Mouse (Mus musculus): Measurements from ENCODE around the gene Cpsf4l.

Cpsf4l gene

DNA sequence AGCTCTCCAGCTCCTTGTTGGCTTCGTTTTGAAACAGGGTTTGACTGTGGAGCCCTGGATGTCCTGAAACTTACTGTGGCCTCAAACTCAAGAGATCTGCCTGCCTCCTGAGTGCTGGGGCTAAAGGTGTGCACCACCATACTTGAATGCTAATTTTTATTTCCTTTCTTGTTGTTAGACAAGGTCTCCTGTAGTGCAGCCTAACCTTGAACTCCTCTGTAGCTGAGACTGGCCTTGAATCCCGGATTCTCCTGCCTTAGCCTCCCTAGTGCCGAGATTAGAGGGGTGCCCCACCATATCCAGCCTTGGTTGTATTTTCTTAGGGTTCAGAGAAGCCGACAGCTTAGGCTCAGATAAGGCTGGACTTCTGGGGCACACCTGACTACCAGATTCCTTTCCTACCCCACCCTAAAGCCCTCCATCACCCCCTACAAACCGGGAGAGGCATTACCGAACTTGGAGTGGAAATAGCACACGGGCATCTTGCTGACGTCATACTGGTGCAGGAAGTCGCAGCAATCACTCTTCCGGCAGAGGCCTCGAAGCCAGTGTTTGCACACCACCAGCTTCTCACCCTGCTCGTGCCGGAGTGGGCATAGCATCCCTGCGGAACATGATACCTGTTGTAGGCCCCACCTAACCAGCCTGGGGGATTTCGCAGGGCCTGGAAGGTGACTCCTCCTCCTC lies 3.7 kb downstream of the Cpsf4l start:
- DNase-seq (ENCODE audit: extremely low spot score, low spot score), result no peak

DNA sequence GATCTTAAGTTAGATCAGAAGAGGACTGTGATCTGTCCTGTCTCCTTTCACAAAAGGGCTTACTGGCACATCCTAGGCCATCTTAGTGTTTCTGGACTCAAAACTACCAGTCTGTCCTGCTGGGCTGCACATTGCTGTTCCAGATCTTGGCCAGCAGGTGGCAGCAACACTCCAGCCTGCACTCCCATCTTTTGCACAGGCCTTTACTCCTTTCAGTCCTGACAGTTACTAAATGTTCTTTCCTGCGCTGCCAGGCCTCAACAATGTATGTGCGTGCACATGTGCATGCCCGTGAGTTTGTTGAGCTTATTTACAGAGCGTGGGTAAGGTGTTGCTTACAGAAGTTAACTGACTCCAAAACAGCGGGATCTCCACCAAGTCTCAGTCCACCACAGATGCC lies 6.1 kb downstream of the Cpsf4l start:
- peak; percentile 83 for DNase-seq (ENCODE audit: extremely low spot score, low spot score)

DNA sequence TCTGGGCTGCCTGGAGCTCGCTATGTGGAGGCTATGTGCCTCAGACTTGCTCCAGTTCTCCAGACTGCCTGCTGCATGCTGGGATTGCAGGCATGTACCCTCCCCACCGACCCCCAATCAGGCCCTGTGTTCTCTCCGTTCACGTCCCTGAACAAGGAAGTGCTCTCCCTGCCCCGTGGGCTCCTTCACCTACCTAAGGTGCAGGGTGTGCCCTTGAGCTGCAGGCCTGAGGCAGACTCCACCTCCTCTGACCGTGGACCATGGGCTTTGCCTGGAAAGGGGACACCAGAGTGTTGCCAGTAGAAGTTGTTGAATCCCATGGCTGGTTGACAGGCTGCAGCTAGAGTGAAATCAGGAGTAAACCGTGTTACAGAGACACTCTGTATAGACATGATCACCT lies 10.2 kb downstream of the Cpsf4l start:
- DNase-seq (ENCODE audit: extremely low spot score, low spot score), result no peak

DNA sequence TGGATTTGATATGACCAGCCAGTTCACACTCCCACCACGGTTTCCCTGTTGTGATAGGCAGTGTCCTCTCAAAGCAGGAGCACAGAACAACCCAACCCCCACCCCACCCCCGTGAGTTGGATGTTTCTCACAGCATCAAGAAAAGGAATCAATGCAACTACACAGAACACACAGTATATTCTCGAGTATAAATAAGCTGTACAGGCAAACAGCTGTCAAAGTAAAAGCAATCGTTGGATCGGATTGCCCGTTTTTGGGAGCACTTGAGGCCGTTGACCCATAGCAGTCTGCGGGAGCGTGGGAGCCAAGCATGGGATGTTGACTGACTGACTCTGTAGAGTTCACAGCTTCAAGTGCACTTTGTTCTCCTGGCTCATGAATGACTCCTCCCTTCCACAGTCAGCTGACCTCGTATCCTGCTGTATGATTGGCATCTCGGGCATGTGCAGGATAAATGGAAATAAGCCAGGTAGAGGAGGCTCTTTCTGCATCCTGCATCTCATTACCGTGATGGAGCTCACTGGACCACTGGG lies 11.7 kb downstream of the Cpsf4l start:
- no peak for DNase-seq (ENCODE audit: extremely low spot score, low spot score)

DNA sequence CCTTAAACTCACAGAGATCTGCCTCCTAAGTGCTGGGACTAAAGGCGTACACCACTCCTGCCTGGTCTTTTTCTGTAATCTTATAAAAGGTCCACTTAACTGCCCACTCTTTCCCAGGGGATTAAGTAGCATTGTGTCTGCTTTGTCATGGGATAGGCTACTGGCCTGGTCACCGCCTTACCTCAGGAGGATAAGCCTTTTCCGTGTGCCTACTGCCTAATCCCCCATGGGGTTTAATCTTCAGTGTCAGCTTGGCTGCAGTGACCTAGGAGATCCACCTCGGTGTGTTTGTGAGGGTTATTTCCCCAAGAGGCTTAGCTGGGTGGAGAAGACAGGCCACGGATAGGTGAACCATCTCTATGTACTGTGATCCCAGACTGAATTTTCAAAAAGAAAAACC lies 12.2 kb downstream of the Cpsf4l start:
- no peak for DNase-seq (ENCODE audit: extremely low spot score, low spot score)

DNA sequence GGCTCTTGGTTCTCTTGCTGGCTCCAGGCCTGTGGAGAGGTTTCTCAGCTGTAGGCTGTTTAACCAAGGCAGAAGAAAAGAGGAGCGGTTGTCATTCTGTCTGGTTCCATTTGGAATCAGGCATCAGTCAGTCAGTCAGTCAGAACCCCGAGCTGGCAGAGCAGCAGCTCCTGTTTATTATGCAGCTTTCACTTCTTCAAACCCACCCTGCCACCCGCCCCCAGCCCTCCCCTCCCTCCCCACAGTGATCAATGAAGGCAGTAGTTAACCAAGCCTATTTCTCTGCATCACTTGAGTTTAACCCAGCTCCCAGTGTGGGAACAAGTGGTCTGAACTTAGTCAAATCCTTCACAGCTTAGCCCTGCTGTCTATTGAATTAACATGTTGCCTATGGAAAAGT lies 18.0 kb downstream of the Cpsf4l start:
- DNase-seq (ENCODE audit: extremely low spot score, low spot score), result no peak

DNA sequence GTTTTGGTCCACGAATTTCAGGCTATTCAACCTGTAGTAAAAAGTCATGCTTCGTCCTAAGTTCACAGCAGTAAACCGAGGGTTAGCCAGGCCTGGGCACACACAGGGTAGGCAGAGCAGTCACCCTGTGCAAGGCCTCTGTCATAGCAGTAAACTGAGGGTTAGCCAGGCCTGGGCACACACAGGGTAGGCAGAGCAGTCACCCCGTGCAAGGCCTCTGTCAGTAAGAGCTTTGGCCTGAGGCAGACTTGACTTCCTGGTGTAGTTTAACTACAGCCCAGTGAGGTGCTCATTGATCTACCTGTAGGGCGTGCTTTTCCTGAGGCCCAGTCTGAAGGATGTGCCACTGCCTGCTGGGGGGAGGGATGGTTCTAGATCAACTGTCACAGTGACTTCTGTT lies 18.5 kb downstream of the Cpsf4l start:
- no peak for DNase-seq (ENCODE audit: extremely low spot score, low spot score)

DNA sequence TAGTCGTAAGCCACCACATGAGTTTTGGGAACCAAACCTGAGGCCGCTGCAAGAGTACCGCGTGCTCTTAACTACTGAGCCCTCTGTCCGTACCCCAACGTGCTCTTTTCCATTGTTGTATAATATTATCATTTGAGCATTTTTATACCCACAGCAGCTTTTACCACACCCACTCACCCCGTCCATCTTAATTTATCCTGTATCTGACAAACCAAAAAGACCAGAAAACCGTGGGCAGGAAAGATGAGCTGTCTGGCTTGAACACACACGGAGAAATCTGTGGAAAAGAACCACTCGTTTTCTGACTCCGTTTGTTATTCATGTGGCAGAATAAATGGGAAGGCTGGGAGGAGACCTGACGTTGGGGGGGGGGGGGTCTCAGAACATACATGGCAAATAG lies 19.3 kb downstream of the Cpsf4l start:
- no peak for DNase-seq (ENCODE audit: extremely low spot score, low spot score)

DNA sequence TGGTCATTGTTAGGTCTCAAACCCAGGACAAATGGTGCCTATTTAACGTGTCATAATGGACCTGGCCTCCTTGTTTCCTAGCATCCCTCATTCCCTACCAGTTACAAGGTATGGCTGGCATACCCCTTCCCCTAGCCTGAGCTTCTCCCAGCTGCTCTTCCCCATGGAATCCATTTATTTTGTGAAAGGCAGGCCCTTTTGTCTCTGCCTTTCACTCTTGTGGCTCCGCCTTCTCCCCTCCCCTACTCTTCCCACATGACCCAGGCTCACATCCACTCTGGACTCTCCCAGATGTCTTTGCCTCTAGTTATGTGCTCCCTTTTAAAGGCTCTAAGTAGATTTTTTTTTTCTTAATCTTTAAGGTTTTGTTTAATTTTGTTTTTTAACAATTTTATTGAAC lies 22.8 kb downstream of the Cpsf4l start:
- no peak for DNase-seq (ENCODE audit: extremely low spot score, low spot score)

DNA sequence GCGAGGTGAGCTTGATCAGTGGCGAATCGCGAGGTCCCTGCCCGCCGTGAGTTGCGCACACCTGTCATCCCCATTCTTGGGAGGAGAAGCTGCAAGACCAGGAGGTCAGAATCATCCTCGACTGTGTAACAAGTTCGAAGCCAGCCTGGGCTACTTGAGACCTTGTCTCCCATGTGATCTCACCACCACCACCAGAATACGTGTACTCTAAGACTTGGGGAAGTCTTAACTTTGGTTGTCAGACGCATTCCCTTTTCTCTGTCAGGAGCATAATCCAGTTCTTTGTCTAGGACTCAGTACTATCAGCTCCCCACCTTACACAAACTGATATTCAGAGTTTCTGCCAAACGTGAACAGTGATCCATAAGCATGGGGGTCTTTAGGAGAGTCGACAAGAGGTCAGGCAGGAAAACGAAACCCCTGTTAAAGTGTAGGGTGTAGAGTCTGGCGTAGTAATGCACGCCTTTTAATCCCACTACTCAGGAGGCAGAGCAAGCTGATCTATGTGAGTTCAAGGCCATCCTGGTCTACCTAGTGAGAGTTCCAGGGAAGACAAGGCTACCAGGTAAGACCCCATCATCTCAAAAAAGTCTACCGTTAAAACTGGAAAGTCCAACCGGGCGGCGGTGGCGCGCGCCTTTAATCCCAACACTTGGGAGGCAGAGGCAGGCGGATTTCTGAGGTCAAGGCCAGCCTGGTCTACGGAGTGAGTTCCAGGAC lies 24.9 kb downstream of the Cpsf4l start:
- no peak for DNase-seq (ENCODE audit: extremely low spot score, low spot score)

DNA sequence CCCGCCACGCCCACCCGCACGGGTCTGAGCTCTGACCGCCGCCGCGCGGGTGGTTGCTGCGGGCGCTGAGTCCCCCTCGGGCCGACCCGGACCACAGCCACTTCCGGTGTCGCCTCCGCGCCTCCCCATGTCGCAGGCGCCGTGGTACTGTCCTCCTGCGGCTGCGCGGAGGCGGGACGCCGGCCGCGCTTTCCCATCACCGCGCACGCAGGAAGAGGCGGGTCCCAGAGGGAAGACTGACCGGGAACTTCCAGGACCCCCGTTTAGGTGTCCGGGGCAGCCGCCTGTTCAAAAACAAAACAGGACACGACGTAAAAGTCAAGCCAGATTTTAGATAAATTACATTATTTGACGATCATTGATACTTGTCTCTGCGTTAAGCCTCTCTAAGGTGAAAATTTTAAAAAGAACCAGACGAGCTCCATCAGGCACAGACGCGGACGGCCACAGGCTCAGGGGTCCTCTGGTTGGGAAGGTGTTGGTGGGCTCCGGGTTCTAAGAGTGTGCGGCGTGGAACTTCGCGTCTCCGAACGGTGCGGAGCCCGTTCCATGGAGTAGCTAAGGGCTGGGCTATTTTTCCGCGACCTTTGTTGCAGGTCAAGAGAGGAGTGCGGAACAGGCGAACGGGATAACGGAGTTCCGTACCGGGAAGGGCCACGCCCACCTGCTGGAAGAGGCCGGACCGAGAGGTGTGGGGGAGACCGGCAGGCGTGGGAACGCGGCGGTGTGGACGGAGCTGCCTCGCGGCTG lies 25.7 kb downstream of the Cpsf4l start, which contains the start of the genes Fam104a and D11Wsu47e:
TSS of gene Fam104a (minus strand) at position 199 of the 750 bp plus-strand sequence.
TSS of gene D11Wsu47e (plus strand) at position 456 of the 750 bp plus-strand sequence.
- DNase-seq (ENCODE audit: extremely low spot score, low spot score), result peak; percentile 95

DNA sequence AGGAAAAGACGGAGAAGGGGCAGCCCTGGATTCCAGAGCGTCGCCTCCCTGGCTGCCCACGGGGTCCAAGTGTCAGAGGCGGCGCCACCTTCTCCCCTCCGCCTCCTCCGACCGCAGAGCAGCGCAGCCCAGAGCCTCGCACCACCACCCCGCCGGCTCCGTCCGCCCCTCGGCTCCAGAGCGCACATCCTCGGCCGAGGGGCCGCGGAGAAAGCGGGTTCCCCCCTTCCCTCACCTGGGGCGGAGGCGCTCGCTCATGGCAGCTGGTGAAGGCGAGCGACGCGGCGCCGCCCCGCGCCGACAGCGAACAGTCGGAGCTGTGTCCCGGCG lies 26.2 kb downstream of the Cpsf4l start:
- no peak for DNase-seq (ENCODE audit: extremely low spot score, low spot score)

DNA sequence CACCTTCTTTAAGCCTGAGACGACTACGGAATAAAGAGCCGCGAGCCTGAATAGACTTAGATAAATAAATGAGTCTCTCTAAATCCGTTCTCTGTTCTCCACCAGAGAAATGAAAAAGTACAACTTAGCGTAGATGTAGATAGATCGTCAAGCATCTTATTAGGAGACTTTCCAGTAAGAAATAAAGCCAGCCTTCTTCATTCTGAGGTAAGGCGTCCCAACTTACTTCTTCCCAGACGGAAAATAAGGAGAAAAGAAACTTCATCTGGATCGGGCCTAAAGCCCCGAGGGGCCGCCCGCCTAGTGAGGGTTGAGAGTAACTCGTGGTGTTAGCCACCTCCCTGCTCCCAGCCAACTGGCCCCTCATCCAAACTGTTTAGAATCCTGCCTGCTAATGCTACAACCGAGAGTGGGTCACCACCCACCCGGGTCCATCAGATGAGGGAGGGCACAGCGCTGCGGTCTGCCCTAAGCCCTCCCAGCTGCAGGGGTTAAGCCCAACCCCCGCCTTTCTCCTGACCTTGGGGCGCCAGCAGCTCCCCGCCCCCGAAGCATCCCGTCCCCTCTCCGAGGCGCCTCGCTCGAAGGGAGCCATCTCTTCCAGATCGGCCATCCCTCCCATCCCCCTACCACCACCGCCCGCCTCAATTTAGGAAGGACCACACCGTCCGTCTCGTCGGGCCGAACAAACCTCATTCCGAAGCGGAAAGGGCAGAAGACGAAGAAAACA lies 26.8 kb downstream of the Cpsf4l start:
- DNase-seq (ENCODE audit: extremely low spot score, low spot score), result peak; percentile 75

DNA sequence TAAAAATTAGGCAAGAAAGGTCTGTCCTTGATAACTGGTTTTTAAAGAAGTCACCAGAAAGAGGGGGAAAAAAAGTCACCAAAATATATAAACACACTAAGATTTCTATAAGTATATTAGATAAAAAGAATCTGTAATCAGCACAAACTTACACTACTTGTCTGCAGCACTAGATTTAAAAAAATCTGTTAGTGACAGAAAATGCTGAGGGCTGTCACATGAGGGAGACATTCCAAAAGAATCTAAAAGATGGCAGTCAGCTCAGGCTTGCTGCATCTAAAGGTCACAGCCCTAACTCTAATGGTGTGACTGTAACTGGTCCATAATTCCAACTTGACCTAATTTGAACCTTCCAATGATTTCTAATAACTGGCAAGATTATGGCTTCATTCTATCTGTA lies 27.8 kb downstream of the Cpsf4l start:
- no peak for DNase-seq (ENCODE audit: extremely low spot score, low spot score)

DNA sequence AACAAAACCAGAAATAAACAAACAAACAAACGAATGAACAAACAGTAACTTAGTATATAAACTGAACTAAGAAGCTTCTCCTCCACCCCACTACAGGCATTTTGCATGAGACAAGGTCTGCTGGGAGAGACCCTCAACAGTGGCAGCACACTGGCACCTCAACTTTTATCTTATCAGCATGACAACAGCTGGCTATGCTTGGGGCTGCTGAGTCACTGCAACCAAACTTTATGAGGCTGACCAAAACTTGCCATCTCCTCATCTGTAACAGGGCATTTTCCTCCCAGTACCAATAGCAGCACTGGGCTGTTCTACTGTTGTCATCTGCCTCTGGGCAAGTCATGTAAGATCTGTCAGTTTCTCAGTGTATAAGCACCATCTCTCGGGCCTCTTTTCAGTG lies 28.9 kb downstream of the Cpsf4l start:
- no peak for DNase-seq (ENCODE audit: extremely low spot score, low spot score)

DNA sequence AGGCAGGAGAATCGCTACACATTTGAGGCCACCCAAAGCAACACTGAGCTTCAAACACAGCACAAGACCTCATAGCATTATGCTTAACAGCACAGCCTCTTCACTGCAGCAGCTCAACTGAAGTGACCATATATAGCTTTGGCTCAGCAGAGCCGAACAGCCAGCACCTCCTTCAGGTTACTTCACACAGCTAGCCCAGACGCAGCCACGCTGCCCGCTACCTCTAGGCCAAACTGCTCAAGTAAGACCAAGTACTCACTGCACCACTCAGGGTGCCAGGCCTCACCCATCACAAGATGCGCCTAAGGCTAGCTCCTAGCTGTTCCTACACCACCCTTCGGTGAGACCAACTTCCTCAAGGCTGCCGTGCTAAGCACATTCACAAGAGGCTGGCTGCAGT lies 31.4 kb downstream of the Cpsf4l start:
- no peak for DNase-seq (ENCODE audit: extremely low spot score, low spot score)

DNA sequence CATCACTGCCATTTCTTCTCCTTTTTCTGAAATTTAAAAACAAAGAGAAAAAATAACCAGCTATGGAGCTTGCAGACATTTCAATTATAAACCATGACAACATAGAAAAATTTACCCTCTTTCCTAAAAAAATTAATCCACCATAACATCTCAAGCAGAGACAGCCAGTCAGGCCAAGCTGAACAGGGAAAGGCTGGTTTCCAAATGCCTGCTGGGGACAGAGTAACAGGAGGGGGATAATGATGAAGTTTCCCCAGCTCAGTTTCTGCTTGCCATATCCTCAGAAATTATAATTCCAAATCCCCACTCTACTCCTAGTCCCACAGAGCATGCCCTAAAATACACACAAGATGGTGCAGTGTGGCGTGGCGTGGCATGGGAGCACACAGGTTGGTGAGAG lies 32.4 kb downstream of the Cpsf4l start:
- DNase-seq (ENCODE audit: extremely low spot score, low spot score), result no peak

DNA sequence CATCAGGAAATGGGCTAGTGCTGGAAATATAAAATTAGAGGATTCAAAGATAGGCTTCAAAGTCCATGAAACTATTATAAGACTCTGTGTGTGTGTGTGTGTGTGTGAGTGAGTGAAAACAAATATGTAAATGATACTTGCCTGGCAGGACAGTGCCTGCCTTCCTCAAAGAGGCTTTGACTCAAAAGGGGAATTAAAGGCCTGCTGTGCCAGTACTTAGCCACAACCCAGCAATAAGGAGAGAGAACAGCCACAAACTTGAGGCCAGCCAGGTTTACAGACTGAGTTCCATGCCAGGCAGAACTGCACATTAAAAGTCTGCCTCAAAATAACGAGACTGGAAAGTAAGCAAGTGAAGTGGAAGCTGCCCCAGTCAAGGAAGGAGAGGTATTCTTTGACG lies 33.0 kb downstream of the Cpsf4l start:
- no peak for DNase-seq (ENCODE audit: extremely low spot score, low spot score)

DNA sequence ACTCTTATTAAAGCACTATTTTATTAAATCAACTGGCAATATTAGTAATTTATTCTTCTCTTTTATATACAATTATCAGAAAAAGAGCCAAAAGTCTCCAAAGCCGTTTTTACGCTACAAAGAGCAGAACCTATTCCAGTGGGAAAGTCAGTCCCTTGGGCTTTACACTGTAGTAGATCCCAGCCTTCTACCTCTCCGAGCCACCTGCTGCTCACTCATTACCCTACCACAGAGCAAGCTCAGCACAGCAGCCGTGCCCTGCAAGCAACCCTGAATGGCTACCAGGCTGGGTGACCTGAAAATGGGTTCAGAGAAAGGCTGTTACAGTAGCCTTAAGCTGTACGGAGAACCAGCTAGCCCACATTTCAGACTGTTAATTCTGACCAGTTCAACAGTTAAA lies 35.2 kb downstream of the Cpsf4l start:
- DNase-seq (ENCODE audit: extremely low spot score, low spot score), result no peak

DNA sequence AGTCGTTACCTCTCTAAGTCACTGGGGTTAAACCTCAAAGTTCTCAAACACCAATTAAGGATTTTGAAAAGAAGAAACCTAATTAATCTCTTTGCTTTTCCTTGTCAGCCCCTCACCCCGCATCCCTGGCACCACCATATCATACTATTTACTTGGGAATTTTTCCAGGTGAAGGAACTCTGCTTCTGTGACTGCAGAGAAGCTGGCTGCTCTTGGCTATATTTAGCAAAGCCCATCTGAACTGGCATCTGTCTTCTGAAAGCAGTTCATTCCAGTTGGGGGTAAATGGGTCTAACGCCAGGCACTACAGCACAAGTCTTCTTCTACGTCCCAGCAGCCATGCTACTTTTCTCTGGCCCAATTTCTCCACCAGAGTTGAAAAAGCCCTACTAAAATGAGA lies 36.2 kb downstream of the Cpsf4l start:
- DNase-seq (ENCODE audit: extremely low spot score, low spot score), result no peak

DNA sequence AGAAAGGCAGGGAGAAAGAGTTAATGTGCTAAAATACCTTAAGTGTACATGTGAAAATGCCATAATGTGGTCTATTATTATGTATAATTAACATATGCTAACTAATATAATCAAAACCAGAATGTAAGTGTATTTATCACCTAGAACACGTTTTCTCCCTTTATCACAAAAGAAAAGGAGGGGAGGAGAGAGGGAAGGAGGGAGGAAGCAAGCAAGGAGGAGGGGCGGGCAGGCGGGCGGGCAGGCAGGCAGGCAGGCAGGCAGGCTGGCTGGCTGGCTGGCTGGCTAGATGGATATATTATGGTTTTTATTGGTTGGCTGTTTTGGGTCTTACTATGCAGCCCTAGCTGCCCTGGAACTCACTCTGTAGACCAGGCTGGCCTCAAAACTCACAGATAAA lies 40.1 kb downstream of the Cpsf4l start:
- no peak for DNase-seq (ENCODE audit: extremely low spot score, low spot score)

DNA sequence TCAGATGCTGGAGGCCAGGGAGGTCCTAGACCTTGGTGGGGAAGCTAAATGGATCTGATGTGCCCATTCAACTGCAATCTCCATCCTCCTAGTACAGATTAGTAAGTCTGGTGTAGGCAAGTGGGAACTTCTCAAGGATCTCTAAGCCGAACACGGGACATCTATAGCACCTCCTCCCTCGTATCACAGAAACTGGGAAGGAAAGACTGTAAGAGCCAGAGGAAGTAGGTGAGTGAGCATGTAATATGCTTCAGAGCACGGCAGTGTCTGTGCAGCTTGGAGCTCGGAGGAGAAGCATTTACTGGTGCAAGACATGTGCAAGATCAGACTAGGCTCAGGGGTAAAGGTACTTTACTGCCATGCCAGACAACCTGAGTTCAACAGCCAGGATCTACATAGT lies 41.0 kb downstream of the Cpsf4l start:
- no peak for DNase-seq (ENCODE audit: extremely low spot score, low spot score)

Data from neural tube, embryonic 10.5 days (tissue).